Mouse (Mus musculus) c-Kit-positive CD71-negative TER-119-negative erythroid progenitor cells, embryonic 14.5 days (primary cell): Measurements from ENCODE around the gene Trpm8.

Experiments used
- DNase-seq: peaks from one replicate; pipeline ENCODE4 v3.0.0-alpha.2; 2013; ENCODE audit warnings: low read depth

The Trpm8 gene

DNA sequence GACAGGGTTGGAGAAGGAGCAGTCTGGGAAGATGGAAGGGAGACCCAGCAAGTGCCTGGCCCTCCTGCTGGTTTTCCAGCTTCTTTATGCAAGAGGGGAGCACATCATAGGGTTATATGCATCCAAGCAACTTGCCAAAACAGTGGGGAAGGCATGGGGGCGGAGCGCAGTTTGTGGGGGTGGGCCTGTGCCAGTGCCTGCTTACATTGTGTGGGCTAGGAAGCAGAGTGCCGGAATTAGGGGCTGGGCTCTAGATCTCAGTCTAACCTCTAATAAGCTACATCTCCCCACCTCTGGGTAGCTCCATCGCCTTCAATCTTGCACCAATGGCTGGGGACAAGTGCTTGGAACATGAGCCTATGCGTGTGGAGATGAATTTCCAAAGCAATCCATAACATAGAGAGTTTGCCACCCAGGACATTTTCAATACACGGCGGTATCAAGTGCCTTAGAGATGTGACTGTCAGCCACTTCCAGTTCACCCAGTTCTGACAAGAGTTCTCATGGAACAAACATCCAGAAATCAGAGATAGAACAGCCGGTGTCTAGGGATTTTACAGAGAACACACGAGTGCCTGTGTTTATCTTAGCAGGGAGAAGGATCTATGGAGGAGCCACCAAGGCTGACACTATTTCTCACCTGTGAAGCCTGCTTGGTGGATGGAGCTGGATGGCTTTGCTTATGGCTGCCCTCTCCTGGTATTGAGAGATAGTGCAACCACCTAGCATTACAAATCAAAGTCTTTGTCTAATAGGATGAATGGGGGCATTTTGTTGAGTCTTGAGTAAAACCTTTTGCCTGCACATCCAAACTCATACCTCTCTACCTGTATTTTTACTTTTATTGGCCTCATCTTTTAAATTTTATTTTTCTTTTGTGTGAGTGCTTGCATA, 23.9 kb downstream of the Trpm8 start:
- no peak for DNase-seq

- no peak for DNase-seq
Observed at GRCm38 (mm10) chr1:88302057-88302740, 24.7 kb downstream of the Trpm8 start.

DNA sequence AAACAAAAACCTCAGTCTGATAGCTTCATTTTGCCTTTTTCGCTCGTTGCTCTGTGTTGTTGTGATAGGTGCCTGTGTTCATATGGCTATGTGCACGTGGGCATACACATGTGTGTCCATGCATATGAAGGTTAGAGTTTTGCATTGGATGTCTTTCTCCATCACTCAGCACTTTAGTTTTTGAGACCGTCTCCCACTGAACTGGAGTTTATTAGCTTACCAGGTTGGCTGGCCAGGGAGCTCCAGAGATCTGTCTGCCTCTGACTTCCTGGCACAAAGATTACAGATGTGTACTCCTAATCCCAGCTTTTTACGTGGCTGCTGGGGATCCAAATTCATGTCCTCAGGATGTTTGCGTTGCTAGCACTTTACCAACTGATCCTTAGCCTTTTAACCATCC, 26.3 kb downstream of the Trpm8 start:
- no peak for DNase-seq

- DNase-seq, result no peak
Observed at GRCm38 (mm10) chr1:88304261-88304985, 27.0 kb downstream of the Trpm8 start.

DNA sequence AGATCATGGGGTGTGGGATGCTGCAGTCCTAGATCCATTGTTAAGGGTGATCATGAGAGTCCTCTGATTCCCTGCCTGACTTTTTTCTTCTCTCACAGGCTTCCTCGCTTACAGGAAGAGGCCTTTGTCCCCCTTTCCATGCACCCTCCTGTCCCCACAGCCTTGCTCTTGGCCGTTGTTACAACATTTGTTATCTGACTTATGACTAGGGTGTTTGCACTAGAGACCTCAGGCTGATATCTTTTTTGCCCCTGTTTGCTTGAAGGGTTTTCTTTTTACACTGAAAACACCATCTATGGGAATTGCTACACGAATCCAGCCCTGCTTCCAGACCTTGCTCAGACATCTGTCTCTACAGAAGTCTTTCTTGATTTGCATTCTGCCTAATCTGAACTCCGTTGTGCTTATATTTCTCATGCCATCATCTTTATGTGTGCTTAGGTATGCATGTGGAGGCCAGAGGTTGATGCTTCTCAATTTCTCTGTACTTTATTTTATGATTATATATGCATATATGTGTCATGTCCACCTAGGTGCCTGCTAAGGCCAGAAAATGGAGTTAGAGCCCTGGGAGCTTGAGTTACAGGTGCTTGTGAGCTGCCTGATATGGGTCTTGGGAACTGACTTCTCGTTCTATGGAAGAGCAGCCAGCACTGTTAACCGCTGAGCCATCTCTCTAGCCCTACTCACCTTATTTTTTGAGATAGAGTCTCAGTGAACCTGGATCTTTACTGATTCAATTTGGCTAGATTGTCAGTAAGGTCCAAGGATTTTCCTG, 27.7 kb downstream of the Trpm8 start:
- DNase-seq, result no peak

DNA sequence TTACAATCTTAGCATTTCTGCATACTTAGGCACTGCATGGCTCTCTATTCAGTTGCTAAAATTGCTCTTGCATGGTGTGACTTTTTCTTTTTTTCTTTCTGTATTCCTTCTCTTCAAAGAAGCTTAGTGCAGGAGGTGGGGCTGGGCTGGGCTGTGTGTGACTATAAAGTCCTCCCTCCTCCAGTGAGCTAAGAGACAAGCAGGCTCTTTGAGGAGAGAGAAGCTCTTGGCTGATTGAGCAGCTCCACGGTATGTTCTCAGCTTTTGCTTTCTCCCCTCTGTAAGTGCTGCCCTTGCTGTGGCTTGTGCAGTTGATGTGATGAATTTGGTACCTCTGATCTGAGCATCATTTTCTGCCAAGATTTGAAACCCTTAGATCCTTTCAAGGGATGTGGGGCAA, 29.1 kb downstream of the Trpm8 start:
- no peak for DNase-seq

- DNase-seq, result no peak
Observed at GRCm38 (mm10) chr1:88307180-88307579, 29.7 kb downstream of the Trpm8 start.

- DNase-seq, result no peak
Observed at GRCm38 (mm10) chr1:88309020-88309419, 31.6 kb downstream of the Trpm8 start.

DNA sequence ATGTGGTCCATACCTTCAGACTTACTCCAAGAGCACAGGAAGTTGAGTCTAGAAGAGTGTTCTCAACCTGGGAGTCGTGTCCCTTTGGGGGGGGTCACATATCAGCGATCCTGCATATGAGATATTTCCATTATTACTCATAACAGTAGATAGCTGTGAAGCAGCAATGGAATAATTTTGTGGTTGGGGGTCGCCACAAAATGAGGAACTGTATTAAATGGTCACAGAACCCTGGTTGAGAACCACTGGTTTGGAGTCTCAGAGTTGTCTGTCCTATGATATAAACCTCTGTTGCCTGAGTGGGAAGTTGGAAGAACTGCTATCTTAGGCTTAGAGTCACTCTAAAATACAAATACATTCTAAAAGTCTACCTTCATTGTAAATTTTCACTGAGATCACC, 32.4 kb downstream of the Trpm8 start:
- DNase-seq, result no peak

GRCm38 (mm10) chr1:88310349-88310748, 32.9 kb downstream of the Trpm8 start:
- DNase-seq, result no peak

- DNase-seq, result no peak
Observed at GRCm38 (mm10) chr1:88317279-88317678, 39.8 kb downstream of the Trpm8 start.

- DNase-seq, result peak; percentile 70
Observed at GRCm38 (mm10) chr1:88318531-88319060, 41.1 kb downstream of the Trpm8 start.

DNA sequence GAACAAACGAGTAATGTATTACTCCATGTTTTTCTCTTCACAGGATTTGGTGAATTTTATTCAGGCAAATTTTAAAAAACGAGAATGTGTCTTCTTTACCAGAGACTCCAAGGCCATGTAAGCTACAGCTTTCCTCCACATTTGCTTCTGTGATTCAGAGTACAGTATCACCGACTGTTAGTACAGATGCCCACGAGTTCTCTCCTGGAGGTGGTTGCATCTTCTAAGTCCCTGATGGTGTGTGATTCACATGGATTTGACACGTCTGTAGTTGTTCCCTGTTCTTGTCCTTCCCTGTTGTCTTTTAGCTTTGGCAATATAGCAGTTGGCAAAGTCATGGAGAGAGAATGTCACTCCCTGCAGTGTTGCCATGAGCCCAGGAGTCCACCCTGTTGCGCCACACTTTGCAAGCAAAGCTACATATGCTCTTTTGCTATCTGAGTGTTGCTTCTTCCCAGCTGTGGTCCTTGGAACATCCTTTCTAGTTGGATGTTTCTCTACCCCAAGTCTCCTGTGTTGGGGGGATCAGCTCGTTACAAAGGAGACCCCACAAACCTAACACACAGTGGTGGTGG, 43.4 kb downstream of the Trpm8 start:
- no peak for DNase-seq

- no peak for DNase-seq
Observed at GRCm38 (mm10) chr1:88322146-88322545, 44.7 kb downstream of the Trpm8 start.

DNA sequence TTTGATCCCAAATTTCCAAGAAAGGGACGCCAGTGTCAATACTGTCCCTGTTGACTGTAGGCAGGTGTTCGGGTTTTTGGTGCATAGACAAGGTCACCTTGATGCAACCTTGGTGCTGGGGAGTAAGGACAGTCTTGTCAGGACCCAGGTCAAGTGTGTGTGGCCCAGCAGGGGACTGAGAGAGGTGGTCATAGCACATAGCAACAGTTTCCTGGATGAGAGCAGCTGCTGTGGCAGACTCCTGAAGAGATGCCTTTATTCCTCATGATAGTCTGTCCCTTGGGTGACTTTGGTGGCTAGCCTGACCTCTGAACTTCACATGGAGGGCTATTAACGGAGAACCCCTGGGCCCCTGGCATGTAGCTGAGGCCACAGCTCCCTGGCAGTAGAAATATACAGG, 45.6 kb downstream of the Trpm8 start:
- no peak for DNase-seq

DNA sequence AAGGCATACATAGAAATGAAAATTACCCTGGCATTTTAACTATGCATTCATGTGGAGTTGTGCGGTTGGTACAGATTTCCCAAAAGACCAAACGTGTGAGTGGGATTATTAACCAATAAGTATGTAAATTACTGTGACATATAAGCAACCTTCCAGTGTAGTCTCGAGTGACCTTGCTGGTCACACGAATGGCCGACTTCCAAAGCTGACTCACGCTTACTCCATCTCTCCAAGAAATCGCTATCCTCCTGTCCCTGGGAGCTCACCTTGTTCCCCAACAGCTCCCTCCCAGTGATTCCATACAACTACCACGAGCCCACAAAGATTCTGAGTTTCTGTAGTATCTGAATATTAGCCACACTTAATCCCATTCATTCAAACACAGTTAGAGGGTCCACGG, 62.0 kb downstream of the Trpm8 start:
- no peak for DNase-seq

GRCm38 (mm10) chr1:88342615-88343014, 65.2 kb downstream of the Trpm8 start:
- no peak for DNase-seq

- no peak for DNase-seq
Observed at GRCm38 (mm10) chr1:88345580-88345979, 68.1 kb downstream of the Trpm8 start.

- no peak for DNase-seq
Observed at GRCm38 (mm10) chr1:88348496-88349005, 71.1 kb downstream of the Trpm8 start.

GRCm38 (mm10) chr1:88350761-88351160, 73.3 kb downstream of the Trpm8 start:
- DNase-seq, result no peak

DNA sequence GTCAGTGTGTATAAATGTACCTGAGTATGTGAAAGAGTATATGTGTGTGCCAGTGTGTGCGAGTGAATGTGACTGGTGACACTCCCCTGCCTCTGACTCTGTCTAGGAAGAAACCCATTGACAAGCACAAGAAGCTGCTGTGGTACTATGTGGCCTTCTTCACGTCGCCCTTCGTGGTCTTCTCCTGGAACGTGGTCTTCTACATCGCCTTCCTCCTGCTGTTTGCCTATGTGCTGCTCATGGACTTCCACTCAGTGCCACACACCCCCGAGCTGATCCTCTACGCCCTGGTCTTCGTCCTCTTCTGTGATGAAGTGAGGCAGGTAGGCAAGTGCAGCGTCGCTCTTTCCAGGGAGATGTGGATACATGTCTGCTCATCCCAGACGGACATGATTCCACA, 77.6 kb downstream of the Trpm8 start:
- DNase-seq, result no peak
